Mouse (Mus musculus) CH12.LX (cell line): ENCODE results near the gene Scrn1.

ENCODE experiments used
- BHLHE40 ChIP-seq: IDR thresholded peaks from 2 replicates; pipeline ENCODE4 v1.6.1; 2011; ENCODE audit warnings: mild to moderate bottlenecking, low read depth, low read length, improper control_type of control experiment
- CTCF ChIP-seq, 2 experiments: IDR thresholded peaks in 1 of 2; conservative IDR thresholded peaks in 1 of 2; 2 replicates each; pipeline ENCODE4 v1.5.1; 2011 to 2012; ENCODE audit warnings: low read depth in 2 of 2, low read length in 2 of 2, improper control_type of control experiment in 1 of 2, inconsistent platforms in 1 of 2, mild to moderate bottlenecking in 1 of 2, moderate library complexity in 1 of 2
- JUN ChIP-seq: IDR thresholded peaks from 2 replicates; pipeline ENCODE4 v1.6.1; 2011; ENCODE audit warnings: low read depth, mild to moderate bottlenecking, low read length, improper control_type of control experiment, moderate library complexity; ENCODE audit not compliant: insufficient read depth
- MAX ChIP-seq: IDR thresholded peaks from 2 replicates; pipeline ENCODE4 v1.6.1; 2011; ENCODE audit warnings: low read length, improper control_type of control experiment
- MAZ ChIP-seq: IDR thresholded peaks from 2 replicates; pipeline ENCODE4 v1.6.1; 2012; ENCODE audit warnings: low read depth, mild to moderate bottlenecking, inconsistent platforms, low read length, improper control_type of control experiment, moderate library complexity
- MEF2A ChIP-seq: IDR thresholded peaks from 2 replicates; pipeline ENCODE4 v1.6.1; 2014; ENCODE audit warnings: low read depth, mild to moderate bottlenecking, inconsistent platforms, low read length, improper control_type of control experiment, borderline replicate concordance
- NRF1 ChIP-seq: IDR thresholded peaks from 2 replicates; pipeline ENCODE4 v1.6.1; 2014; ENCODE audit warnings: low read depth, mild to moderate bottlenecking, inconsistent platforms, low read length, improper control_type of control experiment, moderate library complexity
- POLR2A ChIP-seq: IDR thresholded peaks from 2 replicates; pipeline ENCODE4 v1.6.1; 2011; ENCODE audit warnings: low read depth, mild to moderate bottlenecking, improper control_type of control experiment, low read length
- RCOR1 ChIP-seq: conservative IDR thresholded peaks from 2 replicates; pipeline ENCODE4 v1.6.1; 2012; ENCODE audit warnings: low read depth, mild to moderate bottlenecking, inconsistent platforms, low read length, improper control_type of control experiment
- UBTF ChIP-seq: IDR thresholded peaks from 2 replicates; pipeline ENCODE4 v1.6.1; 2012; ENCODE audit warnings: low read depth, mild to moderate bottlenecking, inconsistent platforms, low read length, improper control_type of control experiment, moderate library complexity
- USF1 ChIP-seq: IDR thresholded peaks from 2 replicates; pipeline ENCODE4 v1.6.1; 2014; ENCODE audit warnings: low read depth, mild to moderate bottlenecking, inconsistent platforms, low read length, improper control_type of control experiment
- USF2 ChIP-seq: conservative IDR thresholded peaks from 2 replicates; pipeline ENCODE4 v1.6.1; 2011; ENCODE audit warnings: low read depth, low read length, improper control_type of control experiment
- ZNF384 ChIP-seq: IDR thresholded peaks from 2 replicates; pipeline ENCODE4 v1.6.1; 2012; ENCODE audit warnings: low read depth, low read length, improper control_type of control experiment, inconsistent platforms

GRCm38 (mm10) chr6:54531048-54531481, 35.2 kb downstream of the Scrn1 start:
- TF ChIP-seq BHLHE40 (no peak), UBTF (no peak), RCOR1 (no peak), POLR2A (no peak), MEF2A (no peak), CTCF (conservative IDR thresholded peaks at IDR 0.05 in 1 of 2, IDR thresholded peaks at IDR 0.05 in 1 of 2; ENCODE audit: low read depth in 2 of 2, low read length in 2 of 2) (no peak), MAZ (no peak), JUN (no peak), MAX (no peak), USF1 (no peak), ZNF384 (no peak), USF2 (no peak), NRF1 (no peak)
